Mouse (Mus musculus) megakaryocyte, adult 5-6 weeks (primary cell): ENCODE measurements around the gene Arid4b. TPM values are rescaled to one million over a fixed set of nuclear protein-coding genes. Genes with fewer than 3 reads are reported as not detected.

Experiments used
- total RNA-seq, 2 experiments: library from RNA; stranded (forward) in 1 of 2; stranded (reverse) in 1 of 2; fragments of 153-499, 151-499 nt in 1 of 2; fragments of 221-1000, 200-1000 nt in 1 of 2; gene quantifications; 2 replicates each; pipeline versions ENCODE4 v1.2.3 to v1.2.4; 2015 to 2017

The Arid4b gene
- total RNA-seq, 2 experiments from 2014 or later: 21.1 to 31.5 TPM

Other genes with a start within 250 kb of the Arid4b start
- 24.3 and 25.9 TPM in 2 replicates for gene B3galnt2, start 108.8 kb upstream of the Arid4b start, total RNA-seq (2015)
- gene B3galnt2, start 108.8 kb upstream of the Arid4b start, total RNA-seq (2017): 16.8 and 20.5 TPM in 2 replicates
- gene Tbce, start 23.6 kb upstream of the Arid4b start, total RNA-seq (2015): 60.2 and 62.8 TPM in 2 replicates
- gene Tbce, start 23.6 kb upstream of the Arid4b start, total RNA-seq (2017): 49.6 and 49.8 TPM in 2 replicates
- 24.6 and 31.2 TPM in 2 replicates for gene Ggps1, start 256 bp downstream of the Arid4b start, total RNA-seq (2015)
- gene Ggps1, start 256 bp downstream of the Arid4b start, total RNA-seq (2017): 21.1 and 23.5 TPM in 2 replicates